Mouse (Mus musculus): ENCODE data around the gene Bpifb9a.
"Not testable (repeated sequence)": the region's sequence is repeated elsewhere in the genome, so short reads cannot be mapped to it uniquely, and the experiment has no call there.

Gene Bpifb9a

DNA sequence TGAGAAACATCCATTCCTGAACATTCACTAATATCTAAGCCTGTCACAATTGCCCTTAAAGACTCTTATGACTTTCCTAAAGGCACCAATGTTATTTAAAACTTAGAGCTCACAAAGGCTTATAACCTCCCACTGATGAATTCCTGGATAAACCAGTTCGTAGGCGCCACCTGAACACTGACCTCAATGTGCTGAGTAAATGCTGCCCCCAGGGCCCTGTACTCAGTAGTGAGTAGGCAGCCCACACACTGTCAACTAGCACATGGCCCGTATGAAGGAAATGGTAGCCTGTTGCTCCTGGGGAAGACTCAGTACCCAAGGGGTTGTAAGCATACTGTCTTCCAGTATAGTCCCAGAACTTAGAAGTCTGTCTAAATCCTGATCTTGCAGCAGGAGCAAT is 44.1 kb downstream of the Bpifb9a start:
- intact Hi-C loops (cut with DNase I): no loop called here

DNA sequence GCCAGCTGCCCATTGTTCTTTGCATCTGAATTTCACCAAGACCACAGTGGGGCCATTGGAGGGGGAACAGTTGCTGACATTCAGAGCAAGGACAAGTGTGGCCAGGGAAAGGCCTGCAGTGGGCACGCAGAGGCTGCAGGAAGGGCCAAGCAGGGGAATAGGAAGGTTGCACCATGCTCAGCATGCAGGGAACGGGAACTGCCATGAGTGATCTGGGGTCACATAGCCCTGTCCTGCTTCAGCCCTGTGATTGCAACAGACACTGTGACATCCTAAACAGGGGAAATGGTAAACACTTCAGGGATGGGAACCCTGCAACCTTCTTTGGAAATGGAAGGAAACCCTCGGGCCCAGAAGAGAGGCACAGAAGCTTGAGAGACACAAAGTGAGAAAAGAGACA is 47.0 kb downstream of the Bpifb9a start:
- intact Hi-C loops (cut with DNase I): not testable (repeated sequence)

GRCm38 (mm10) chr2:154306927-154307326 is 49.3 kb downstream of the Bpifb9a start, which contains the start of gene Bpifb9b:
TSS of gene Bpifb9b (plus strand) at chr2:154307227.
- intact Hi-C loops (cut with DNase I): not testable (repeated sequence)

DNA sequence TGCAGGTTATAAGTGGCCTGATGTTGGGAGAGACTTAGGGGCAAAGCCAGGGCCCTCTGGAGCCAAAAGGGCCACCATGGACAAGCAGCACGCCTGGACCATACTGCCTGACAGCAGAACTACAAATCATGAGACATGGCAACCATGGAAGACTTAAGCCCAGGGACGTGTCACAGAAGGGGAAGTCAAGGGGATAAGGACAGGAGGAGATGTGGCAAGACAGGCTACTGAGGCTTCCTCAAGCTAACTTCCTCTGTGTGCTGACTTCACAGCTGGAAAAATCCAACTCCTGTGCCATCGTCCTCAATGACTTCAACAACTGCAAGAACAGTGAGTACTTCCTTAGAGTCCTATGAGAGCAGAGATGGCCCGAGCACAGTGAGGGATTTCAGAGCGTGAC is 56.1 kb downstream of the Bpifb9a start:
- intact Hi-C loops (cut with DNase I): not testable (repeated sequence)
